11 mouse cellular contexts compared by ENCODE assay signal in genomic region chr2:36216953-36217573, GRCm38 (mm10). TPM values are rescaled to one million over a fixed set of nuclear protein-coding genes. Genes with fewer than 3 reads are reported as not detected.
DNase-seq lines count a peak whose midpoint lies in the region; ATAC-seq and TF ChIP-seq lines count a peak whose summit lies in the region.
"Had no signal": no experiment of that assay in that cellular context is flagged by ENCODE, and none has a peak within 500 bp of the region (broad histone marks: within the 10 kb centered on the region; RNA-seq: fewer than 3 reads in every experiment).

No protein-coding gene starts in this region.

- WGBS in limb, embryonic 14.5 days, result 26% methylated on average over 4 of the region's 4 CpGs
- 66% methylated on average over 4 of the region's 4 CpGs for WGBS in limb, embryonic 10.5 days
- 29% methylated on average over 4 of the region's 4 CpGs for WGBS in embryonic facial prominence, embryonic 14.5 days
- WGBS in liver, embryonic 11.5 days, result 33% methylated on average over 4 of the region's 4 CpGs
- WGBS in midbrain, embryonic 11.5 days, result 60% methylated on average over 4 of the region's 4 CpGs
- WGBS in midbrain, embryonic 16.5 days, result 63% methylated on average over 4 of the region's 4 CpGs

- H3K4me3 ChIP-seq in limb, embryonic 14.5 days (replicated peaks; ENCODE audit: low read length), result no peak overlapping the region
- no peak overlapping the region for H3K4me3 ChIP-seq in limb, embryonic 10.5 days
- no peak overlapping the region for H3K4me3 ChIP-seq in embryonic facial prominence, embryonic 14.5 days (ENCODE audit: low read depth, low read length)
- peak overlapping the region; percentile 20 for H3K4me3 ChIP-seq in liver, embryonic 11.5 days (ENCODE audit: low read depth, low read length)
- peak overlapping the region; percentile 20 for H3K4me3 ChIP-seq in myocyte
- no peak overlapping the region for H3K4me3 ChIP-seq in midbrain, embryonic 11.5 days (ENCODE audit: low read depth, low read length)
- H3K4me3 ChIP-seq in midbrain, embryonic 16.5 days (ENCODE audit: low read depth, low read length), result no peak overlapping the region
- H3K4me3 ChIP-seq: forebrain, embryonic 12.5 days had no signal

- no peak for ATAC-seq in limb, embryonic 14.5 days (ENCODE audit: low FRiP score, low read depth)
- peak; percentile 64 for ATAC-seq in embryonic facial prominence, embryonic 14.5 days (ENCODE audit: low read depth)
- ATAC-seq in liver, embryonic 11.5 days (replicated peaks; ENCODE audit: low FRiP score), result peak; percentile 47
- no peak for ATAC-seq in midbrain, embryonic 11.5 days (ENCODE audit: low FRiP score)
- ATAC-seq in midbrain, embryonic 16.5 days, result no peak

- H3K9ac ChIP-seq in limb, embryonic 14.5 days (ENCODE audit: low read depth, low read length, severe bottlenecking), result no peak overlapping the region
- no peak overlapping the region for H3K9ac ChIP-seq in embryonic facial prominence, embryonic 14.5 days (ENCODE audit: low read depth, low read length)
- no peak overlapping the region; the same call in 1 of the 2 replicates for H3K9ac ChIP-seq in liver, embryonic 11.5 days (ENCODE audit: low read depth, low read length)
- no peak overlapping the region for H3K9ac ChIP-seq in midbrain, embryonic 11.5 days (ENCODE audit: low read length)
- H3K9ac ChIP-seq in midbrain, embryonic 16.5 days (ENCODE audit: low read depth, low read length), result no peak overlapping the region
- H3K9ac ChIP-seq: forebrain, embryonic 12.5 days had no signal

- H3K9me3 ChIP-seq in limb, embryonic 14.5 days (ENCODE audit: control insufficient read depth, low read length), result no peaks in the 10 kb centered on the region
- H3K9me3 ChIP-seq in limb, embryonic 10.5 days (replicated peaks), result no peaks in the 10 kb centered on the region
- H3K9me3 ChIP-seq in embryonic facial prominence, embryonic 14.5 days (ENCODE audit: control insufficient read depth, low read length), result no peaks in the 10 kb centered on the region
- no peaks in the 10 kb centered on the region for H3K9me3 ChIP-seq in liver, embryonic 11.5 days (ENCODE audit: control insufficient read depth, low read length)
- H3K9me3 ChIP-seq in midbrain, embryonic 11.5 days (ENCODE audit: control insufficient read depth, low read length), result no peaks in the 10 kb centered on the region
- H3K9me3 ChIP-seq in midbrain, embryonic 16.5 days (replicated peaks; ENCODE audit: control insufficient read depth, low read length, poor library complexity, severe bottlenecking), result no peaks in the 10 kb centered on the region
- H3K9me3 ChIP-seq: forebrain, embryonic 12.5 days had no signal

- no peaks in the 10 kb centered on the region for H3K36me3 ChIP-seq in limb, embryonic 14.5 days (ENCODE audit: control insufficient read depth, insufficient read depth, low read length)
- no peaks in the 10 kb centered on the region for H3K36me3 ChIP-seq in limb, embryonic 10.5 days
- H3K36me3 ChIP-seq in embryonic facial prominence, embryonic 14.5 days (ENCODE audit: control insufficient read depth, insufficient read depth, low read length), result no peaks in the 10 kb centered on the region
- no peaks in the 10 kb centered on the region for H3K36me3 ChIP-seq in liver, embryonic 11.5 days (ENCODE audit: control insufficient read depth, insufficient read depth, low read length)
- H3K36me3 ChIP-seq in myocyte (ENCODE audit: control insufficient read depth, insufficient read depth), result no peaks in the 10 kb centered on the region
- H3K36me3 ChIP-seq in midbrain, embryonic 11.5 days (ENCODE audit: control insufficient read depth, insufficient read depth, low read length), result no peaks in the 10 kb centered on the region
- no peaks in the 10 kb centered on the region for H3K36me3 ChIP-seq in midbrain, embryonic 16.5 days (ENCODE audit: control insufficient read depth, insufficient read depth, low read length)
- H3K36me3 ChIP-seq: forebrain, embryonic 12.5 days had no signal

- no peak for DNase-seq in limb, embryonic 14.5 days (ENCODE audit: low spot score)
- no peak for DNase-seq in limb, embryonic 10.5 days (ENCODE audit: low spot score)
- peak; percentile 56 for DNase-seq in embryonic facial prominence, embryonic 14.5 days (ENCODE audit: low spot score)
- no peak for DNase-seq in liver, embryonic 11.5 days (ENCODE audit: low spot score)
- no peak for DNase-seq in adrenal gland, adult 18-20 months (ENCODE audit: low spot score in 2 of 2)
- no peak for DNase-seq in midbrain, embryonic 11.5 days (ENCODE audit: low spot score, missing footprints)
- DNase-seq: cerebellum, adult 8-10 months; midbrain, embryonic 14.5 days had no signal

- no peaks in the 10 kb centered on the region for H3K27me3 ChIP-seq in limb, embryonic 14.5 days (ENCODE audit: control insufficient read depth, insufficient read depth, low read length)
- no peaks in the 10 kb centered on the region for H3K27me3 ChIP-seq in limb, embryonic 10.5 days (ENCODE audit: low read depth, poor library complexity, severe bottlenecking)
- no peaks in the 10 kb centered on the region for H3K27me3 ChIP-seq in embryonic facial prominence, embryonic 14.5 days (replicated peaks; ENCODE audit: control insufficient read depth, insufficient read depth, low read length)
- peaks cover 1% of the 10 kb centered on the region for H3K27me3 ChIP-seq in liver, embryonic 11.5 days (replicated peaks; ENCODE audit: control insufficient read depth, insufficient read depth, low read length)
- H3K27me3 ChIP-seq in myocyte (ENCODE audit: control insufficient read depth, insufficient read depth, insufficient read length), result no peaks in the 10 kb centered on the region
- H3K27me3 ChIP-seq in midbrain, embryonic 11.5 days (ENCODE audit: control insufficient read depth, insufficient read depth, low read length), result peaks cover 3% of the 10 kb centered on the region; the same call in 1 of the 2 replicates
- H3K27me3 ChIP-seq in midbrain, embryonic 16.5 days (ENCODE audit: control insufficient read depth, insufficient read depth, low read depth, low read length), result peaks cover 1% of the 10 kb centered on the region

- H3K4me1 ChIP-seq in limb, embryonic 14.5 days (ENCODE audit: control insufficient read depth, insufficient read depth, low read length), result peaks cover 22% of the 10 kb centered on the region
- peaks cover 43% of the 10 kb centered on the region for H3K4me1 ChIP-seq in limb, embryonic 10.5 days
- peaks cover 12% of the 10 kb centered on the region for H3K4me1 ChIP-seq in embryonic facial prominence, embryonic 14.5 days (ENCODE audit: control insufficient read depth, insufficient read depth, low read length)
- peaks cover 8% of the 10 kb centered on the region; the same call in 1 of the 2 replicates for H3K4me1 ChIP-seq in liver, embryonic 11.5 days (replicated peaks; ENCODE audit: control insufficient read depth, insufficient read depth, low read length)
- H3K4me1 ChIP-seq in midbrain, embryonic 11.5 days (ENCODE audit: control insufficient read depth, insufficient read depth, low read length), result no peaks in the 10 kb centered on the region
- no peaks in the 10 kb centered on the region for H3K4me1 ChIP-seq in midbrain, embryonic 16.5 days (ENCODE audit: control insufficient read depth, insufficient read depth, low read length)

- 0 out of 2 replicates have a peak overlapping the region, but pooled peaks have one; percentile 2 for H3K4me2 ChIP-seq in limb, embryonic 14.5 days (replicated peaks; ENCODE audit: low read depth, low read length, severe bottlenecking)
- no peak overlapping the region for H3K4me2 ChIP-seq in embryonic facial prominence, embryonic 14.5 days (ENCODE audit: low read depth, low read length)
- H3K4me2 ChIP-seq in liver, embryonic 11.5 days, result peak overlapping the region; percentile 41
- H3K4me2 ChIP-seq in myocyte (ENCODE audit: low read depth), result peak overlapping the region; percentile 73
- no peak overlapping the region for H3K4me2 ChIP-seq in midbrain, embryonic 11.5 days
- H3K4me2 ChIP-seq in midbrain, embryonic 16.5 days (ENCODE audit: low read length), result no peak overlapping the region
- H3K4me2 ChIP-seq: forebrain, embryonic 12.5 days had no signal

- no peak for TF ChIP-seq POLR2A in limb, embryonic 14.5 days (IDR thresholded peaks at IDR 0.05; ENCODE audit: borderline replicate concordance, extremely low read depth, insufficient read depth, insufficient read length)
- no peak for TF ChIP-seq POLR2A in myocyte (IDR thresholded peaks at IDR 0.05; ENCODE audit: insufficient read length, low read depth)

- H3ac ChIP-seq in myocyte (ENCODE audit: control insufficient read depth, insufficient read length), result no peak overlapping the region

- H3K79me2 ChIP-seq in myocyte (ENCODE audit: control insufficient read depth, insufficient read depth), result no peaks in the 10 kb centered on the region

- no peak overlapping the region for H3K27ac ChIP-seq in limb, embryonic 14.5 days (replicated peaks; ENCODE audit: low read depth, low read length)
- H3K27ac ChIP-seq in limb, embryonic 10.5 days, result no peak overlapping the region
- peak overlapping the region; percentile 30 for H3K27ac ChIP-seq in embryonic facial prominence, embryonic 14.5 days (replicated peaks; ENCODE audit: low read depth, low read length)
- peak overlapping the region; percentile 74 for H3K27ac ChIP-seq in liver, embryonic 11.5 days (ENCODE audit: low read depth, low read length)
- H3K27ac ChIP-seq in midbrain, embryonic 11.5 days (ENCODE audit: low read depth, low read length), result no peak overlapping the region
- no peak overlapping the region for H3K27ac ChIP-seq in midbrain, embryonic 16.5 days (ENCODE audit: low read length)
- H3K27ac ChIP-seq: forebrain, embryonic 12.5 days had no signal

TF ChIP-seq in myocyte, 11 proteins besides CTCF, POLR2A, EP300 and RAD21 (continues in another document):
- no peak for TF ChIP-seq REST (IDR thresholded peaks at IDR 0.05; ENCODE audit: insufficient read depth, insufficient read length)
- no peak for TF ChIP-seq TCF12 (IDR thresholded peaks at IDR 0.05; ENCODE audit: insufficient read depth, poor library complexity, severe bottlenecking)
- no peak for TF ChIP-seq MAX (IDR thresholded peaks at IDR 0.05; ENCODE audit: low read depth)
- TF ChIP-seq USF1 (IDR thresholded peaks at IDR 0.05; ENCODE audit: low read depth), result no peak
- TF ChIP-seq MYOG (IDR thresholded peaks at IDR 0.05; ENCODE audit: control insufficient read depth in 1 of 3, insufficient read depth in 1 of 3, insufficient read length in 2 of 3, low read depth in 2 of 3), result no peak

RNA-seq across cellular contexts. Expression of gene Ptgs1, which starts 13.2 kb away (rescaled TPM):
- 10.7 and 11.9 TPM in 2 replicates for polyA plus RNA-seq in limb, embryonic 14.5 days (2012; rRNA removed)
- polyA plus RNA-seq in limb, embryonic 14.5 days (2014; fragmentation: Nextera tagmentation; extraction: Ambion mirVana), result 14.4 and 15.0 TPM in 2 replicates
- 2.9 and 3.3 TPM in 2 replicates for polyA plus RNA-seq in limb, embryonic 10.5 days (2016; fragmentation: Nextera tagmentation; extraction: Ambion mirVana)
- 14.7 and 15.6 TPM in 2 replicates for polyA plus RNA-seq in embryonic facial prominence, embryonic 14.5 days (2014; fragmentation: Nextera tagmentation; extraction: Ambion mirVana)
- polyA plus RNA-seq in liver, embryonic 11.5 days (2014; fragmentation: Nextera tagmentation; extraction: Ambion mirVana), result 28.6 and 30.3 TPM in 2 replicates
- polyA plus RNA-seq in myocyte (2012; fragmentation: generic; extraction: Trizol), result 122 TPM
- 10 to 100 TPM; 11.0 to 13.5 TPM for total RNA-seq in adrenal gland, adult 18-20 months (2021)
- 3.0 and 4.2 TPM in 2 replicates for polyA plus RNA-seq in midbrain, embryonic 11.5 days (2014; fragmentation: Nextera tagmentation; extraction: Ambion mirVana)
- polyA plus RNA-seq in midbrain, embryonic 16.5 days (2015; fragmentation: Nextera tagmentation; extraction: Ambion mirVana), result 4.0 and 5.5 TPM in 2 replicates

Comparison
In these comparisons a context has a peak if more than half of its experiments do, and no peak if none do; other contexts are left out.
1. ATAC-seq: peak in embryonic facial prominence, embryonic 14.5 days (single experiment) and liver, embryonic 11.5 days (single experiment); none in limb, embryonic 14.5 days (single experiment), midbrain, embryonic 11.5 days (single experiment) and midbrain, embryonic 16.5 days (single experiment).
2. H3K27ac ChIP-seq: peak in embryonic facial prominence, embryonic 14.5 days (single experiment) and liver, embryonic 11.5 days (single experiment); none in limb, embryonic 14.5 days (single experiment), limb, embryonic 10.5 days (single experiment), midbrain, embryonic 11.5 days (single experiment) and midbrain, embryonic 16.5 days (single experiment).
3. H3K4me2 ChIP-seq: peak in limb, embryonic 14.5 days (single experiment), liver, embryonic 11.5 days (single experiment) and myocyte (single experiment); none in embryonic facial prominence, embryonic 14.5 days (single experiment), midbrain, embryonic 11.5 days (single experiment) and midbrain, embryonic 16.5 days (single experiment).
4. H3K4me3 ChIP-seq: peak in liver, embryonic 11.5 days (single experiment) and myocyte (single experiment); none in limb, embryonic 14.5 days (single experiment), limb, embryonic 10.5 days (single experiment), embryonic facial prominence, embryonic 14.5 days (single experiment), midbrain, embryonic 11.5 days (single experiment) and midbrain, embryonic 16.5 days (single experiment).